Mouse (Mus musculus): ENCODE measurements around the gene Hes1. TPM values are rescaled to one million over a fixed set of nuclear protein-coding genes. Genes with fewer than 3 reads are reported as not detected.
A peak's percentile ranks its signal among the peaks of the same experiment; 100 is the strongest.

Gene Hes1
- polyA plus RNA-seq, 1 experiment from 2014 or later, result 20.1 TPM

DNA sequence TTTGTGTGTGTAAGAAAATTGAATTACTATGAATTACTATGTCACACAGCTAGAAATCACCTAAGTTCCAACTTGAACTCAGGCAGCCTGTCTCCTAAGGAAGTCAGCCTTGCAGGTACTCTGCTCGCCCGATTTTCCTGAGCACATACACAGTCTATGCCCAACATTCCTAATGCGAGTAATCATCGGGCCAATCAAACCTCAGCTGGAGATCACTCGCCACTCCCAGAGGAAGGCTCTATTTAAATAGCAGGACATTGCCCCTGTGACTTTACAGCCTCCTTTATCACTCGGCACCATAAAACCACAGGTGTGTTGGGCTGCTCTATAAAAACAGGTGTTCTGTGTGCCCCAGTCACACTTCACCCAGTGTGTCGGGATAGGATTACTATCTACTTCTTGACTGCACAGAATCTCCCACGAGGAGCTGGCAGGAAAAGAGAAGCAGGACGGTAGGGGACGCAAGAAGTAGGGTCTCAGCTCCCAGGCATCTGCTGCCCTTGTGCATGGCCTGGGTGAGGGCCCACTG, 8.8 kb upstream of the Hes1 start:
- Histone ChIP-seq H3K27me3 (ENCODE audit: insufficient read depth, low read length) (no peaks in the 10 kb centered on the region), H3K36me3 (replicated peaks; ENCODE audit: insufficient read depth, low read length) (no peaks in the 10 kb centered on the region), H3K27ac (ENCODE audit: low read depth) (no peak overlapping the region), H3K4me3 (ENCODE audit: low read depth, low read length) (no peak overlapping the region), H3K9ac (replicated peaks) (no peak overlapping the region), H3K9me3 (ENCODE audit: low read length) (no peaks in the 10 kb centered on the region), H3K4me2 (ENCODE audit: low read depth, low read length) (no peak overlapping the region), H3K4me1 (ENCODE audit: insufficient read depth) (peaks cover 12% of the 10 kb centered on the region)
- no peak for ATAC-seq
- WGBS (ENCODE audit: insufficient replicate concordance), result 57% methylated on average over 10 of the region's 10 CpGs
- no peak for DNase-seq
- no peak for TF ChIP-seq CTCF (IDR thresholded peaks at IDR 0.05; ENCODE audit: low read depth)
- no peak for TF ChIP-seq EP300 (IDR thresholded peaks at IDR 0.05; ENCODE audit: low read depth)

DNA sequence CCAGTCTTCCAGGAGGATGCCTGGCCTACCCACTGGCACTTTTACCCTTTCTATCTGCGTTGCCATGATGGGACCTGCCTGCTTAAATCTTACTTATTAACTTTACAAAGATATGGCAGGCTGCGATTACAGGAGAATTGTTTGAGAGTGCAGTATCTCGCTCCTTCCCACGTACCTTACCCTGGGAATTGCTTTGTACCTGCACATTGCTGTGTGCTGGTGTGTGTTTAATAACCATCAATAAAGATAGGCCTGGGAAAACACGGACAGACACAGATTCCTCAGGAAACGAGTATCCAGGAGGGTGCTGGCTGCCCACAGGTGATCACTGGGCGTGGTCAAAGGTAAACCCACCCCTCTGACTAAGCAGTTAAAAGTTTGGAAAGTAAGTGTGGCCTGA, 8.3 kb upstream of the Hes1 start:
- Histone ChIP-seq H3K36me3 (replicated peaks; ENCODE audit: insufficient read depth, low read length) (no peaks in the 10 kb centered on the region), H3K27ac (ENCODE audit: low read depth) (no peak overlapping the region), H3K9me3 (ENCODE audit: low read length) (no peaks in the 10 kb centered on the region), H3K4me3 (ENCODE audit: low read depth, low read length) (no peak overlapping the region), H3K27me3 (ENCODE audit: insufficient read depth, low read length) (no peaks in the 10 kb centered on the region), H3K9ac (replicated peaks) (no peak overlapping the region), H3K4me2 (ENCODE audit: low read depth, low read length) (no peak overlapping the region), H3K4me1 (ENCODE audit: insufficient read depth) (peaks cover 12% of the 10 kb centered on the region)
- ATAC-seq, result no peak
- no peak for DNase-seq
- TF ChIP-seq EP300 (IDR thresholded peaks at IDR 0.05; ENCODE audit: low read depth) (no peak), CTCF (IDR thresholded peaks at IDR 0.05; ENCODE audit: low read depth) (no peak)
- WGBS (ENCODE audit: insufficient replicate concordance), result 63% methylated on average over 7 of the region's 7 CpGs

DNA sequence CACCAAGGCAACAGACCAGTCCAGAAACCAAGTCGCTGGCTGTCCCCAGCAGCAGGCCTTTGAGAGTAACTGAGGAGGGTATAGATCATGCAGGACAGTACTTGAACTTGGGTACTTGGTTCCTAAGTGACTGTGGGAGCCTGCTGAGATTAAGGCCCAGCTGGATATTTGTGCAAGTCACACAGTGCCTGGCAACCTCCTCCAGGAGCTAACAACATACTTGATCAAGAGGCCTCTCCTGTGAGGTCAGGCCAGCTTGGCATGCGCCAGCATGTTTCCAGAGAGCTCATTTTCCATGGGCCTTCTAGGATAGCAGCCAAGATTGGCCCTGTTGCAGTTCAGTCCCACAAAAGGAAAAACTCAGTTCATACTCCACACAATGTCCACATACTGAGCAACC, 7.3 kb upstream of the Hes1 start:
- ATAC-seq (no peak), DNase-seq (no peak)
- Histone ChIP-seq H3K4me3 (ENCODE audit: low read depth, low read length) (no peak overlapping the region), H3K36me3 (replicated peaks; ENCODE audit: insufficient read depth, low read length) (no peaks in the 10 kb centered on the region), H3K9ac (replicated peaks) (no peak overlapping the region), H3K9me3 (ENCODE audit: low read length) (no peaks in the 10 kb centered on the region), H3K27me3 (ENCODE audit: insufficient read depth, low read length) (0 out of 2 replicates have a peak, but pooled peaks cover under 1% of the 10 kb centered on the region), H3K27ac (ENCODE audit: low read depth) (no peak overlapping the region), H3K4me2 (ENCODE audit: low read depth, low read length) (no peak overlapping the region), H3K4me1 (ENCODE audit: insufficient read depth) (peaks cover 12% of the 10 kb centered on the region)
- WGBS (ENCODE audit: insufficient replicate concordance), result 85% methylated on average over 2 of the region's 2 CpGs
- TF ChIP-seq EP300 (IDR thresholded peaks at IDR 0.05; ENCODE audit: low read depth), result no peak
- no peak for TF ChIP-seq CTCF (IDR thresholded peaks at IDR 0.05; ENCODE audit: low read depth)

- no peaks in the 10 kb centered on the region for H3K9me3 ChIP-seq (ENCODE audit: low read length)
- peak; percentile 55 for DNase-seq
- WGBS (ENCODE audit: insufficient replicate concordance), result 21% methylated on average over 9 of the region's 9 CpGs
Measured at GRCm38 (mm10) chr16:30058974-30059717, 5.0 kb upstream of the Hes1 start.

DNA sequence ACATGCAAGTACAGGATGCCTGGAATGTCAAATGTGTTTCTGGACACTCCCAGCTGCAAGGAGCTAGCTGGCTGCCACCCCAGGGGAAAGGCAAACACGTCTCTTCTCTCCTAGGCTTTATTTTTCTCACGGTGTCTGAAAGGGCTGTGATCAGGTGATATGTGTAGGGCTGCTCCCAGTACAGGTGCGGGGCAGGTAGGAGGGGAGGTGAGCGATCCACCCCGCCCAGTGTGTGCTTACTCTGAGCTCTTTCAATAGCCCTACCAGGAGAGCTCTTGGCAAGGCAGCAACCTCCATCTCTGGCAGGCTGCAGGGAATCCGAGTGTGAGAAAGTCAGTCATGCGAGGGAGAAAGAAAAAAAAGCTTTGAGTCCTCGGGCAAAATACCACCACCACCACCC, 3.8 kb upstream of the Hes1 start:
- no peak for ATAC-seq
- Histone ChIP-seq H3K4me2 (ENCODE audit: low read depth, low read length) (no peak overlapping the region), H3K9ac (replicated peaks) (no peak overlapping the region)

More at GRCm38 (mm10) chr16:30058974-30059717, 5.0 kb upstream of the Hes1 start:
- TF ChIP-seq EP300 (IDR thresholded peaks at IDR 0.05; ENCODE audit: low read depth) (no peak), CTCF (IDR thresholded peaks at IDR 0.05; ENCODE audit: low read depth) (no peak)
- H3K4me1 ChIP-seq (ENCODE audit: insufficient read depth), result peaks cover 17% of the 10 kb centered on the region
- H3K27ac ChIP-seq (ENCODE audit: low read depth), result 0 out of 2 replicates have a peak overlapping the region, but pooled peaks have one; percentile 12
- H3K9ac ChIP-seq (replicated peaks), result no peak overlapping the region
- ATAC-seq, result no peak
- H3K4me2 ChIP-seq (ENCODE audit: low read depth, low read length), result no peak overlapping the region
- no peaks in the 10 kb centered on the region for H3K36me3 ChIP-seq (replicated peaks; ENCODE audit: insufficient read depth, low read length)
- peaks cover 18% of the 10 kb centered on the region for H3K27me3 ChIP-seq (ENCODE audit: insufficient read depth, low read length)
- H3K4me3 ChIP-seq (ENCODE audit: low read depth, low read length), result no peak overlapping the region

DNA sequence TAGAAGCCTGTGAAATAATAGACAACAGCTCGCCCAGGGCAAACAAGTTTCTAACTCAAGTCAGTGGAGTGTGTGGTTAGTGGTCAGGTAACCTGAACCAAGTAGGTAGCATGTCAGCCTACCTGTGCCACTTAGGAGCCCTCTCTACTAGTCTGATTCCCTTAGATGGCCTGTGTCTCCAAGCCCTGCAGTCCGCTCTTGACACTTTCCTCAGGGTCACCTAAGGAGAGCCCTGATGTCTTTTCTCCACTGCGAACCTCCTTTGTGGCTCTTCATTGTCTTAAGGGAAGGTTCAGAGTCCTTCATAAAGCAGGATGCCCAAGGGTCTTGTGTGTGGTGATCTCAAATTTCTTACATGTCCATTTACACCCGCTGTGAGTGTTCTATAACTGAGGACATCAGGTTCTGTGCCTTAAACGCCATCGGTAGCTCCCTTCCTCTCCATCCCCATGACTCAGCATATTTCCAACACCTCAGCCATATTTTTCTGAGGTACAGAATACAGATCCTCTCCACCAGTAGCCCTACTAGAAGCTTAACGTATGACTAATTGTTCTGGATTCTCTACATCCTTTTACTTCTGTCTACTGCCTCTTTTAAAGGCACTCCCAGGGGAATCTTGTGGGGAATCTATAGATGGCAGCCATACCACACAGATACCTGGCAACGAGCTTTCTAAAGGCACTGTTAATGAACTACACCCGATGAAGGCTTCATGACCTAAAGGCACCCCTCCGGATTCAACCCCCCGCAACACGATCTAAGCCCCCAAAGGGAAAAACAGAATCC, 1.7 kb upstream of the Hes1 start:
- Histone ChIP-seq H3K9ac (replicated peaks) (peak overlapping the region; percentile 72; the same call in 1 of the 2 replicates), H3K4me1 (ENCODE audit: insufficient read depth) (peaks cover 17% of the 10 kb centered on the region), H3K27ac (ENCODE audit: low read depth) (peak overlapping the region; percentile 96), H3K4me2 (ENCODE audit: low read depth, low read length) (peak overlapping the region; percentile 72), H3K9me3 (ENCODE audit: low read length) (no peaks in the 10 kb centered on the region), H3K27me3 (ENCODE audit: insufficient read depth, low read length) (peaks cover 44% of the 10 kb centered on the region), H3K4me3 (ENCODE audit: low read depth, low read length) (peak overlapping the region; percentile 44), H3K36me3 (replicated peaks; ENCODE audit: insufficient read depth, low read length) (no peaks in the 10 kb centered on the region)
- ATAC-seq (no peak), DNase-seq (no peak)
- TF ChIP-seq CTCF (IDR thresholded peaks at IDR 0.05; ENCODE audit: low read depth) (no peak), EP300 (IDR thresholded peaks at IDR 0.05; ENCODE audit: low read depth) (no peak)
- WGBS (ENCODE audit: insufficient replicate concordance), result 19% methylated on average over 12 of the region's 12 CpGs

More for the DNA sequence above, 3.8 kb upstream of the Hes1 start:
- Histone ChIP-seq H3K27me3 (ENCODE audit: insufficient read depth, low read length) (peaks cover 27% of the 10 kb centered on the region), H3K9me3 (ENCODE audit: low read length) (no peaks in the 10 kb centered on the region), H3K36me3 (replicated peaks; ENCODE audit: insufficient read depth, low read length) (no peaks in the 10 kb centered on the region), H3K4me3 (ENCODE audit: low read depth, low read length) (no peak overlapping the region), H3K27ac (ENCODE audit: low read depth) (no peak overlapping the region), H3K4me1 (ENCODE audit: insufficient read depth) (peaks cover 17% of the 10 kb centered on the region)
- 23% methylated on average over 8 of the region's 8 CpGs for WGBS (ENCODE audit: insufficient replicate concordance)
- no peak for DNase-seq
- TF ChIP-seq CTCF (IDR thresholded peaks at IDR 0.05; ENCODE audit: low read depth) (no peak), EP300 (IDR thresholded peaks at IDR 0.05; ENCODE audit: low read depth) (no peak)
